Mouse (Mus musculus): ENCODE measurements around the gene Iqcc. TPM values are rescaled to one million over a fixed set of nuclear protein-coding genes. Genes with fewer than 3 reads are reported as not detected.

Iqcc gene
- polyA plus RNA-seq, 1 experiment from 2014 or later = 15.8 TPM

- H3K4me3 ChIP-seq (ENCODE audit: low read depth, low read length) = peak overlapping the region; percentile 43
- H3K4me1 ChIP-seq (replicated peaks; ENCODE audit: control insufficient read depth, insufficient read depth) = 0 out of 2 replicates have a peak, but pooled peaks cover 3% of the 10 kb centered on the region
- ATAC-seq (ENCODE audit: low FRiP score, low TSS enrichment) = no peak
- DNase-seq (ENCODE audit: low spot score) = no peak
- 66% methylated on average over 1 of the region's 1 CpGs for WGBS
- no peaks in the 10 kb centered on the region for H3K27me3 ChIP-seq (ENCODE audit: control insufficient read depth, insufficient read depth, low read length)
- H3K36me3 ChIP-seq (ENCODE audit: control insufficient read depth, insufficient read depth, low read length) = no peaks in the 10 kb centered on the region
- peak overlapping the region; percentile 78 for H3K27ac ChIP-seq (replicated peaks)
- TF ChIP-seq EP300 (optimal IDR thresholded peaks at IDR 0.05) (no peak), CTCF (IDR thresholded peaks at IDR 0.05; ENCODE audit: low read depth) (no peak)
- H3K9ac ChIP-seq (ENCODE audit: low read length) = peak overlapping the region; percentile 63
- peak overlapping the region; percentile 69 for H3K4me2 ChIP-seq (replicated peaks; ENCODE audit: low read depth)
- H3K9me3 ChIP-seq (ENCODE audit: control insufficient read depth, low read length) = no peaks in the 10 kb centered on the region
Measured at GRCm38 (mm10) chr4:129584370-129584769, 34.5 kb downstream of the Iqcc start.

GRCm38 (mm10) chr4:129582251-129582650 lies 36.6 kb downstream of the Iqcc start:
- Histone ChIP-seq H3K4me3 (ENCODE audit: low read depth, low read length) (no peak overlapping the region), H3K9me3 (ENCODE audit: control insufficient read depth, low read length) (no peaks in the 10 kb centered on the region), H3K27me3 (ENCODE audit: control insufficient read depth, insufficient read depth, low read length) (no peaks in the 10 kb centered on the region), H3K27ac (replicated peaks) (no peak overlapping the region), H3K4me1 (replicated peaks; ENCODE audit: control insufficient read depth, insufficient read depth) (0 out of 2 replicates have a peak, but pooled peaks cover 3% of the 10 kb centered on the region), H3K9ac (ENCODE audit: low read length) (no peak overlapping the region), H3K4me2 (replicated peaks; ENCODE audit: low read depth) (no peak overlapping the region), H3K36me3 (ENCODE audit: control insufficient read depth, insufficient read depth, low read length) (no peaks in the 10 kb centered on the region)
- TF ChIP-seq EP300 (optimal IDR thresholded peaks at IDR 0.05) (no peak), CTCF (IDR thresholded peaks at IDR 0.05; ENCODE audit: low read depth) (0 out of 2 replicates have a peak, but pooled peaks have one; percentile 13)
- DNase-seq (ENCODE audit: low spot score) (no peak), ATAC-seq (ENCODE audit: low FRiP score, low TSS enrichment) (no peak)
- 90% methylated on average over 1 of the region's 1 CpGs for WGBS

- H3K27ac ChIP-seq (replicated peaks) = no peak overlapping the region
- no peak for ATAC-seq (ENCODE audit: low FRiP score, low TSS enrichment)
- no peaks in the 10 kb centered on the region for H3K27me3 ChIP-seq (ENCODE audit: control insufficient read depth, insufficient read depth, low read length)
- TF ChIP-seq CTCF (IDR thresholded peaks at IDR 0.05; ENCODE audit: low read depth) = no peak
- TF ChIP-seq EP300 (optimal IDR thresholded peaks at IDR 0.05) = no peak
- WGBS = 55% methylated on average over 7 of the region's 7 CpGs
- no peak overlapping the region for H3K4me2 ChIP-seq (replicated peaks; ENCODE audit: low read depth)
- no peak overlapping the region for H3K4me3 ChIP-seq (ENCODE audit: low read depth, low read length)
- no peak for DNase-seq (ENCODE audit: low spot score)
- H3K9me3 ChIP-seq (ENCODE audit: control insufficient read depth, low read length) = no peaks in the 10 kb centered on the region
- H3K9ac ChIP-seq (ENCODE audit: low read length) = no peak overlapping the region
- 0 out of 2 replicates have a peak, but pooled peaks cover 3% of the 10 kb centered on the region for H3K4me1 ChIP-seq (replicated peaks; ENCODE audit: control insufficient read depth, insufficient read depth)
- H3K36me3 ChIP-seq (ENCODE audit: control insufficient read depth, insufficient read depth, low read length) = no peaks in the 10 kb centered on the region
Measured at GRCm38 (mm10) chr4:129580347-129580746, 38.6 kb downstream of the Iqcc start.

GRCm38 (mm10) chr4:129578466-129578865 lies 40.4 kb downstream of the Iqcc start, which contains the start of gene Fam167b:
Gene Fam167b, minus strand, starts transcription at chr4:129578549.
- no peaks in the 10 kb centered on the region for H3K9me3 ChIP-seq (ENCODE audit: control insufficient read depth, low read length)
- no peaks in the 10 kb centered on the region for H3K36me3 ChIP-seq (ENCODE audit: control insufficient read depth, insufficient read depth, low read length)
- 79% methylated on average over 5 of the region's 5 CpGs for WGBS
- H3K9ac ChIP-seq (ENCODE audit: low read length) = no peak within 1 kb of the TSS
- no peaks in the 10 kb centered on the region for H3K4me1 ChIP-seq (replicated peaks; ENCODE audit: control insufficient read depth, insufficient read depth)
- no peak within 1 kb of the TSS for H3K27ac ChIP-seq (replicated peaks)
- H3K4me3 ChIP-seq (ENCODE audit: low read depth, low read length) = no peak within 1 kb of the TSS
- TF ChIP-seq CTCF (IDR thresholded peaks at IDR 0.05; ENCODE audit: low read depth) (no peak), EP300 (optimal IDR thresholded peaks at IDR 0.05) (no peak)
- no peak within 1 kb of the TSS for H3K4me2 ChIP-seq (replicated peaks; ENCODE audit: low read depth)
- DNase-seq (ENCODE audit: low spot score) (no peak), ATAC-seq (ENCODE audit: low FRiP score, low TSS enrichment) (no peak)
- no peaks in the 10 kb centered on the region for H3K27me3 ChIP-seq (ENCODE audit: control insufficient read depth, insufficient read depth, low read length)

- H3K27ac ChIP-seq (replicated peaks) = no peak overlapping the region
- no peaks in the 10 kb centered on the region for H3K9me3 ChIP-seq (ENCODE audit: control insufficient read depth, low read length)
- no peak overlapping the region for H3K4me3 ChIP-seq (ENCODE audit: low read depth, low read length)
- no peaks in the 10 kb centered on the region for H3K27me3 ChIP-seq (ENCODE audit: control insufficient read depth, insufficient read depth, low read length)
- TF ChIP-seq CTCF (IDR thresholded peaks at IDR 0.05; ENCODE audit: low read depth) = no peak
- DNase-seq (ENCODE audit: low spot score) (no peak), ATAC-seq (ENCODE audit: low FRiP score, low TSS enrichment) (no peak)
- H3K4me2 ChIP-seq (replicated peaks; ENCODE audit: low read depth) = no peak overlapping the region
- H3K36me3 ChIP-seq (ENCODE audit: control insufficient read depth, insufficient read depth, low read length) = no peaks in the 10 kb centered on the region
- H3K4me1 ChIP-seq (replicated peaks; ENCODE audit: control insufficient read depth, insufficient read depth) = no peaks in the 10 kb centered on the region
- no peak overlapping the region for H3K9ac ChIP-seq (ENCODE audit: low read length)
- 80% methylated on average over 7 of the region's 7 CpGs for WGBS
Measured at GRCm38 (mm10) chr4:129577688-129578087, 41.2 kb downstream of the Iqcc start.

GRCm38 (mm10) chr4:129576863-129577491 lies 41.9 kb downstream of the Iqcc start:
- Histone ChIP-seq H3K9ac (ENCODE audit: low read length) (peak overlapping the region; percentile 23; the same call in 1 of the 2 replicates), H3K4me1 (replicated peaks; ENCODE audit: control insufficient read depth, insufficient read depth) (no peaks in the 10 kb centered on the region), H3K4me2 (replicated peaks; ENCODE audit: low read depth) (no peak overlapping the region), H3K27me3 (ENCODE audit: control insufficient read depth, insufficient read depth, low read length) (no peaks in the 10 kb centered on the region), H3K27ac (replicated peaks) (no peak overlapping the region), H3K9me3 (ENCODE audit: control insufficient read depth, low read length) (no peaks in the 10 kb centered on the region), H3K4me3 (ENCODE audit: low read depth, low read length) (no peak overlapping the region), H3K36me3 (ENCODE audit: control insufficient read depth, insufficient read depth, low read length) (no peaks in the 10 kb centered on the region)
- ATAC-seq (ENCODE audit: low FRiP score, low TSS enrichment) (peak; percentile 59), DNase-seq (ENCODE audit: low spot score) (peak; percentile 77)
- WGBS = 36% methylated on average over 21 of the region's 21 CpGs
- no peak for TF ChIP-seq EP300 (optimal IDR thresholded peaks at IDR 0.05)
- TF ChIP-seq CTCF (IDR thresholded peaks at IDR 0.05; ENCODE audit: low read depth) = peak; percentile 74
